Mouse (Mus musculus) right cerebral cortex, adult 2 months (tissue): ENCODE measurements around the gene Wdfy4.

Source experiments
- DNase-seq, 2 experiments: peaks; one replicate each; pipeline ENCODE4 v3.0.0; 2021 to 2022; ENCODE audit warnings: low spot score in 2 of 2

Wdfy4 gene

DNA sequence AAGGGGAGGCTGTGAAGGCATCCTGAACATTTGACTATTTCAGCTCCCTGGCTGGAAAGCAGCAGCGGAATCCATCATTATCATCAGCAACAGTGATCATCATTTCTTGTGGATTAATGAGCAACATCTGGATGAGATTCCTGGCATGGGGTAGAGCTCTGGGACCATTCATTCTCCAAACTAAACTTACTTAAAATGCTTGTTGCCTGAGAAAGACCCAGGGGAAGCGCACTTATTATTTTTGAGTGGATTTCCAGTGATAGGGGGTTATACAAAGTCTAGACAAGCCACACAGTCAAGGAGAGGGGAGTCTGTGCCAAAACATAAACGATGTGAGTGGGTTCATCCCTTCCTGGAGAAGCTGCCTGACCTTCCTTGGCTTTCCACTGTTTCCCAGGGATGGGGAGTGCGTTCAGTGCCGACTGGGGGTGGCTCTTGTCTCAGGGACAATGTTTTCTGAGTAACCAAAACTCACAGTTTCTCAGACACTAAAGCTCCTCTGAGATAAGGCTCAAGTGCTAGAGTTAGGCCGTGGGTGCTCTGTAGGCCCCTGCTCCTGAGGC is 201.1 kb downstream of the Wdfy4 start:
- DNase-seq, result no peak

DNA sequence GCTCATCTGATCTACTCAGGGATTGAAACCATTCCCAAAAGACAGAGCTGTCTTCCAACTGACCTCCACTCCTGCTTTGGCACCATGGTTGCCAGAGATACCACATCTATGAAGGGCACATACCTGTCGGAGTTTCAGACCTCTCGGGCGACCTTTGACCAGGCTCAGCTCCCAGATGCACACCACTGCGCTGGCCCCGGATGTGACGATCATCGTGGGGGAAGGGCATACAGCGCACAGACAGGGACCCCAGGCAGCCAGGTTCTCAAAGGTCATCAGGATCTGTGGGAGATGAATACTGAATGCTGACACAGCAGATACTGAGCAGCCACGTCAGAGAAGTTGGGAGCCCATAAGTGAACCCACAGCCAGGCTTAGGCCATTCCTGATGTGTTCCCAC is 214.6 kb downstream of the Wdfy4 start:
- no peak for DNase-seq

DNA sequence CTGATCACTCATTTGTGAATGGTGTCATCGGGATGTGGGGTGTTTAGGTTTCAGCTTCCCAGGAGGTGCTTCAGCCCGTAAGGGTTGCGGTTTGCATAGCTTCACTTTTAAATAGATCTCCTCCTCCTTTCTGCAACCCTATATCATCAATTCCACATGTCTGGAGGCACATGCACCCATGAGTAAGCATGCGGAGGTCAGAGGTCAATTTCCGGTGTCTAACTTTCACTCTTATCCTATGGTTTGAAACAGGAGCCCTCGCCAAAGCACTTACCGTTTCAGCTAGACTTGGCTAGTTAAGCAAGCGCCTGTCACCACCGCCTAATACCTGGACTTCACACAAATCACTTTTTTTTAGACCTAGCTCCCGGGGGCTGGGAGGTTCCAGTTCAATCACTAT is 220.6 kb downstream of the Wdfy4 start:
- DNase-seq, result no peak

DNA sequence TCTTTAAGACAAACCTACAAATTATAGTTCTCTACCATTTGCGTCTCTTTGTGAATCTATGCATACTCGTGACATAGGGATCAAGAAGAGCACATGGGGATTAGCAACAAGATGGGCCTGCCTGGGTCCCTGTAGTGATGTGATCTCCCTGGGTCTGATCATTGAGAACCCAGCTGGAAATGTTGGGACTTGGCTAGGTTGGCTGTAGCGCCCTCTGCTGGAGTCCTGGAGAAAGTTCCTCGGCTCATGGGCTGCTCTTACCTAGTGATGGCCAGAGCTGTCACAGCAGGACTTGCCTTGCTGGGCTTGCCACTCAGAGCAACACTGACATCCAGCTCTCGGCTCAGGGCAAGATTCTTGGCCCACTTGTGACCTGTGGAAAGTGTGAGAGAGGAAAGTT is 224.8 kb downstream of the Wdfy4 start:
- peak; percentile 74 to 77 for DNase-seq

DNA sequence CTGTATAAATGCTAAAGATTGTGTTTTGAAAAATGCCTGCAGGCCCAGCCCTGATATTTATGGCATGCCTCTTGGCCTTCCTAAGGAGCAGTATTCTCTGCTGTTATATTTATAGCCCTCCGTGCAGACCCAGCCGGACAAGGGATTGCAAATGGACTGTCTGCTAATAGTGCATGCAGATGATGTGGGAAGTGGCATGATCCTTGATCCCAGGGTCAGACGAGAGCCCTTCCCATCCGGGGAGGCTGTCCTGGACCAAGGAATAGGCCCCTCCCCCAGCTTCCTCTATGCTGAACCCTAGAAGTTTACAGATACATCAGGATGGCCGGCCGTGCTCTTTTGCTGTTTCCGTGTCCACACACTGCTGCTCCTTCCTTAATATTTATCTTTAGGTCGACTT is 226.6 kb downstream of the Wdfy4 start:
- no peak for DNase-seq

DNA sequence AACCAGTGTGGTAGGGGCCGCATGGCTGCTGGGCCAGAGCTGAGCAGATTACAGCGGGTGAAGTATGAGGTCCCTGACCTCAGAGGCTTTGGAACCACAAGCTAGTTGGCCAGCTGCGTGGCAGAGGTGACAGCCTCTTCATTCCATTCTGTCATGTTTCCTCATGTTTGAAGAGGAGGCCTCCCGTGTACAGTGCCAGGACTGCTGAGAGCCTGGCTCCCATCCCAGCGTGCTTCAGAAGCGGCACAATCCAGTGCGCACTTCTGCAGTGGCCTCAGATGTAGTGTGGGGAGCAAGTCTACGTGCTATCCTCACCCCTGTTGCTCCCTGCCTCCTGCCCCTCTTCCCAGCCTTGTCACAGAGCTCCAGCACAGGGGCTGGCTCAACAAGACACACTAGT is 228.8 kb downstream of the Wdfy4 start:
- peak in 1 of 2 experiments; percentile 12 for DNase-seq

DNA sequence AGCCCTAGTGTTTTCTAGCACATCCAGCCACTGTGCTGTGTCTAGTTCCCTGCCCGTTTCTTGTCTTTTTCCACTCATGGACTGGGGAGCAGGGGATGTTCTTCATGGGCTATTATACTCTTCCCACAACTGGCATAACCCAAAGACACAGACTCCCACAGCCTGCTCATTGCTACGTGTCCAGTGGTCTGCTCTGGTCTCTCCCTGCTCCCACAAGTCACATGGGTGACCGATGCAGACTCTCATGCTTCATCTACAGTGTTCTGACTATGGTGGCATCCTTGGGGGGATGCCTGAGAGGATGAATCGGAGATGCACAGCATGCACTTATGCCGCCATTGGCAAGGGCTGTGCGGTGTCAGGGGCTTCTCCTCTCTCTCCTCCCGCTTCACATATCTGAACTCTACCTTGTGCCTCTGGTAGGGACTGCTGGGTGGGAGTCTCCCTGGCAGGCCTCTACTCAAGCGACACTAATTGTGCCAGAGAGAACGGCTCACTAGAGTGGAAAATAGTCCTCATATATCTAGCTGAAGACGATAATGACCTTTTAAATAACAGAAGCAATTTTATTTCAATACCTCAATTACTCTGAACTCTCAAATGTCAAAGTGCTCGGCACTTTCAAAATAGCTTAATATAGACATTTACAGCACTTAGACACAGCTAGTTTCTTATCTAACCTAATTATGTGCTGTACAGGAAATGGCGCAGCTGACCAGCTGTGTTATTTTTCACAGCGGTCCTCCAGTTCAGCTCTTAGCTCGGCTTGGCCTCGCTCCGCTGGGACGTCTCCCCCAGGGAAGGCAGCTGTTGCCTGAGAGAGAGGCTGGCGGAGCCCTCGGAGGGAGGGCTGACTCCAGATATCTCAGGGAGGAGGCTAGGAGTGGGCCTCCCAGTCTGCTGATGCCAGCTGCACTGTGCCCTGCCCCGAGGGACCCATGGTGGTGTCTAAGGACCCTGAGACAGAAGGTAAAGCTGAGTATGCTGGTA is 234.7 kb downstream of the Wdfy4 start:
- DNase-seq, result no peak

DNA sequence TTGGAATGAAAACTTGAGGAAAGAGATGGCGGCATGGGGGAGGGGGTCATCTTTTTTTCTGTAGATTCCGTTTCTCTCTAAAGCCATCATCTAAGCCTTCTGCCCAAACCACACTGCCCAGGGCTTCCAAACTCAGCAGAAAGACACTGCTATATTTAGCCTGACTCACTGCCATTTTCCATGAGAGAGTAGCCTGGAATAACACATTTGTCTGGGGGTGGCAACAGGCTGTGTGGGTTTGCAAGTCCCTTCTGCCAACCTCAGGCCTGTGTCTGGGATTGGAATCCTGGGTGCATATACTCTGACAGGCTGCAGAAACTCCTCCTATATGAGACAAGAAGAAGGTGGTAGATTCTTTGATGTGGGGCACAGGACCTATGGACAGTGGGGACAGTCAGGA is 237.8 kb downstream of the Wdfy4 start:
- peak; percentile 39 to 48 for DNase-seq

DNA sequence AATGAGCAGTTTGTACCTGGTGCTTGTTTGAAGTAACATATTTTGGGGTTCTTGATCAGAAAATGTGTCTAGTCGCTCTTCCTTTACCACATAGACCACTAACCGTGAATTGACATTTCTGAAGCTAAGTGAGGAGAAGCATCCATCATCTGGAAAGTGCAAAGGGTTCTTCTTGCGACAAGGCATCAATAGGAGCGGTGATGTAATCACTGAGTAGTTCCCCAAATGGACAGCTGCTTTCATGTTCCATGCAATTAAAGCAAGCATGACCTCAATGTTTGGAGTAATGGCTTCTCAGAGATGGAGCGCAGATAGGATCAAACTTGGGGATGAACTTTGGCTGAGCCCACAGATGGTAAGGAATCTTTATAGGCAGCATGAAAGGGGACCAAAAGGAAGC is 246.1 kb downstream of the Wdfy4 start:
- DNase-seq, result no peak

DNA sequence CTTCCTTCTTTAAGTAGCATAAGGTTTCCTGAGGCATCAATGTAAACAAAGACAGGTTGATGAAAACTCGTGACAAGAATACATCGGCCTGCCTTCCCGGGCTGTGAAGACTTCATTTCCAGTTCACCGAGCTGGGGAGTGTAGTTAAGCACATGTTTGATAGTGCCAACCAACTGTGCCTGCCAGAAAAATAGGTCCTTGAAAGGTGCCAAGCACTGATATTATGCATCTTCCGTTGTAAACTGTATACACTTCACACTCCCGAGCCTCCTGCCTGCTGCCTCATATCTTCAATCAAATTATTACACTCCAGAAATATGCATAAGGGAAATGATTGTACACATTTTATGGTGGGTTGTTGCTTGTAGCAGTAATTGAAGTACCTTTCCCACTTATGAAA is 251.2 kb downstream of the Wdfy4 start:
- DNase-seq, result no peak

DNA sequence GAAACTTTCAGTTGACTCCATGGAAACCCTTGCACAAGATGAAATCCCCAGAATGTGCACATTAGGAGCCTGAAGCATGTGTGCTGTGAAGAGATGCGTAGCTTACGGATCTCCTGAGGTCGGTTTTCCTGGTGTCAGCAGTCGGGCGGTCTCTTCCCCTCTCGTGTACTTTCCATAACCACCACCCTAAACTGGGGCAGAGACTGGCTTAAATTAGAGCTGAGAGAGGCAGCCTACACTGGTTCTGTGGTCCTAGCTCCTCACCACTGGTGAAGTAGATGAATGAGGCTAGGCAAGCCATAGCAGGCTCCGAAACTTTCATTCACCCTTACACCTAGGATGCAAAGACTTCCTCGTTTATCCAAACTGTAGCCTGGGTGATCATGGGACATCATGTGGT is 253.1 kb downstream of the Wdfy4 start:
- DNase-seq, result no peak

DNA sequence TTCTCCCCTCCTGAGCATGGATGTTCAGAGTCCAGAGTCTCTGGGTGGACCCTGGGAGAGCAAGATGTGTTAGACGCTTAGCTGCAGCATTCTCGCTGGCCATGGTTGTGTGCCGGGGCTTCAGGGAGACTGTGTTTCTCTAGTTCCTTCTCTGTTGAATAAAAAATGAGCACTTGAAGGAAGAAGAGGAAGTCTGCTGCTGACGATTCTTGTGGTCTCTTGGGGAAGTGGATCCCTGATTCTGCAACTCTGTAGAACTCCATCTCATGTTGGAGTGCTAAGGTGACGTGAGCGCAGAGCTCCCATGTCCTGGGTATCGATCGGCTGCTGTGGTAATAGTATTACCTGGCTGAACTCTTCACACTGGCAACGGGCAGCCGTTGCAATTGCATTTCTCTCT is 253.6 kb downstream of the Wdfy4 start:
- DNase-seq, result no peak

DNA sequence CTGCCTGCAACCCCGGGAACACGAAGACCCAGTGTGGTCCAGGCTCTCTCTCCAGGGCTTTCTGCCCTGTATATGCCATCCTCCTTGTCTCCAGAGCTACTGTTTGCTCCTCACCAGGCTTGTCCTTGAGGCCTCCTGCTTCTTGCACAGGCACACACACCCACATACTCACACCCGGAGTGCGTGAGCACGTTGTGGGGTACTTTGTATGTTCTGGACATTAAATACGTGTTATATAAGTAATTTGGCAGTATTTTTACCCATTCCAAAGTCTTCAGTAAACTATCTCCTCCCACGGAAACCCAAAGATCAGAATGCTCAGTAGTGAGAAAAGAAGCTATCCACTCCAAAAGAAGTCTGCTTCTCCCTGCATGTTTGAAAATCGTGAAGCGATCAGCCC is 261.4 kb downstream of the Wdfy4 start:
- DNase-seq, result peak; percentile 30 to 53

DNA sequence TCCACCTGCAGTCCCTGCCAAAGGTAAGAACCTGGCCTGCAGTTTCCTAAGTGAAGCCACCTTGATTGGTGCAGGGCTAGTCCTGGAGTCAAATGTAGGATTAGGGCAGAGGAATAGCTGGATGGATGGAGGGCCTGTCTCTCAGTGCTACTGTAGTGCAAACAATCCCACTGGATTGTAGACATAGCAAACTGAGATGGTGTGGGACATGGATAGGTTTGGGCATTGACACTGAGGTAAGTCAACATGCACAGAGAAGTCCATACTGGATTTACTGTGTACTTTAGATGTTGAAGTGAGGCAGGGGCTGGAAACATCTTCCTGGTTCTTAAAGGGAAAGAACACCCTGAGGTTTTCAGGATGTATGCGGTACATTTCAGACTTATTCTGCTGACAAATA is 267.4 kb downstream of the Wdfy4 start:
- DNase-seq, result no peak

DNA sequence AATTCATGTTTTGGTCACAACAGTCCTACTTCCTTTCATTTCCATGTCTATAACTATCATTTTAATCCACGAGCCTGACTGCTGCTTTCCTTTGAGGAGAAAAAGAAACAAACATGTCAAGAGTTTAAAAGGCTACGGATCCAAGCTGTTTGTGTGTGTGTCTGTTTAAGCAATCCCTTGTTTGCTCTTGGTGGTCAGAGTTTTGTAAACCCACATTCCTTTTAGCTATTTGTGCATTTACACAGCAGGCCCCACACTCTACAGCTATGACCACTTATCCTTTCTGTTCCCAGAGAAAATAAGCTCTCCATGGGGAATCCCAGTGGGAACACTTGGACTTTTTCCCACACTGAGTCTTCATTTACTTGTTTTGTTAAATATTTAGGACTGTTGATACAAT is 269.9 kb downstream of the Wdfy4 start:
- DNase-seq, result no peak

DNA sequence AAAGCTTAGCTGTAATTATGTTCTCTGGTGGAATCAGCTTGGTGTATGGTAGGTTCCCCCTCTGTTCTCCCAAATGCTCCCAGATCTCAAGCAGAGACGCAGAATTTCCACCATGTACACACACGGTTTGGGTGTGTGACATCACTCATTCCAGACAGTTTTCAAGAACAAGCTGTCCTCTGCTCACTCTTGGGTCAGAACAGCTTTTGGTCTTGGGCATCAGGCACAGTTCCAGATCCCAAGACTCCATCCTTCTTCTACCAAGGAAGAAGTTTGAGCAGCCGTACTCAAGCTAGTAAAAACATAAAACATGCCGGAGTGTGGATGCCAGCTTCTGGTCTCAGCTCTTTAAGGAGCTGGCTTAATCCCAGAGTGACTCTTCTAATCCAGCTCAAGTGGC is 274.1 kb downstream of the Wdfy4 start:
- no peak for DNase-seq
